12 mouse cellular contexts compared by ENCODE assay signal in the genomic region with DNA sequence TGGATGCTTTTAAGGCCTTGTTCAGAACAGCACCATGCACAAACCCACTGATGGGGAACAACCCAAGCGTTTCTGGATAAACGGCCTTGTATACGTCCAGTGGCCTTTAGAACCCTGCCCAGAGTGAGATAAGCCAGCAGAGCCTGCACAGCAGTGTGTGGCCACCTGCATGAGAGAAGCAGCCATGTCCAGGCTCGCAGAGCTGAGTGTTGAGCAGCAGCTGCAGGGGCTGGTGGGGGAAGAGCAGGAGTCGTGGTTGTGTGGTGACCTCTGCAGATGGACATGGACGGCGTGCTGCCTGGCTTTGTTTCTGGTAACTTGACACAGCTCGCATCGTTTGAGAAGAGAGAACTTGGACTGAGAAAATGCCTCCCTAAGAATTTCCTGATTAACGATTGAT.
DNase-seq lines count a peak whose midpoint lies in the region; ATAC-seq and TF ChIP-seq lines count a peak whose summit lies in the region.
"Had no signal": no experiment of that assay in that cellular context is flagged by ENCODE, and none has a peak within 500 bp of the region (broad histone marks: within the 10 kb centered on the region; RNA-seq: fewer than 3 reads in every experiment).

No protein-coding gene starts in this region.

- DNase-seq in heart, adult 11 months, result peak; percentile 90
- no peak for DNase-seq in heart, postnatal 4 days
- DNase-seq in layer of hippocampus, adult 2 months (ENCODE audit: low spot score in 2 of 2), result no peak
- no peak for DNase-seq in layer of hippocampus, adult 18-20 months (ENCODE audit: low spot score in 2 of 2)
- no peak for DNase-seq in spleen, adult 18-20 months
- no peak for DNase-seq in gastrocnemius, postnatal 25 days
- DNase-seq: right cerebral cortex, postnatal 25 days had no signal

- H3K36me3 ChIP-seq in embryonic facial prominence, embryonic 12.5 days, result no peaks in the 10 kb centered on the region
- H3K36me3 ChIP-seq in megakaryocyte, embryonic 14.5 days (replicated peaks; ENCODE audit: low read length), result peaks cover 18% of the 10 kb centered on the region

- no peak overlapping the region for H3K4me2 ChIP-seq in embryonic facial prominence, embryonic 12.5 days (replicated peaks)
- H3K4me2 ChIP-seq: heart, embryonic 13.5 days; limb, embryonic 15.5 days had no signal

- peaks cover 37% of the 10 kb centered on the region for H3K4me1 ChIP-seq in embryonic facial prominence, embryonic 12.5 days
- peaks cover 81% of the 10 kb centered on the region for H3K4me1 ChIP-seq in megakaryocyte, embryonic 14.5 days

- no peaks in the 10 kb centered on the region for H3K9me3 ChIP-seq in embryonic facial prominence, embryonic 12.5 days
- H3K9me3 ChIP-seq in megakaryocyte, embryonic 14.5 days, result no peaks in the 10 kb centered on the region
- H3K9me3 ChIP-seq: heart, embryonic 13.5 days; limb, embryonic 15.5 days had no signal

- H3K27me3 ChIP-seq in embryonic facial prominence, embryonic 12.5 days, result no peaks in the 10 kb centered on the region
- no peaks in the 10 kb centered on the region for H3K27me3 ChIP-seq in megakaryocyte, embryonic 14.5 days (replicated peaks)
- H3K27me3 ChIP-seq: limb, embryonic 15.5 days had no signal

- no peak overlapping the region for H3K9ac ChIP-seq in embryonic facial prominence, embryonic 12.5 days
- H3K9ac ChIP-seq: heart, embryonic 13.5 days; limb, embryonic 15.5 days had no signal

- 57% methylated on average over 10 of the region's 10 CpGs for WGBS in embryonic facial prominence, embryonic 12.5 days

- H3K27ac ChIP-seq in layer of hippocampus, adult 2 months, result 0 out of 2 replicates have a peak overlapping the region, but pooled peaks have one; percentile 23
- H3K27ac ChIP-seq in embryonic facial prominence, embryonic 12.5 days, result no peak overlapping the region
- H3K27ac ChIP-seq: heart, embryonic 13.5 days; macrophage had no signal

- TF ChIP-seq CTCF in layer of hippocampus, adult 2 months (conservative IDR thresholded peaks at IDR 0.05), result no peak

- 0 out of 2 replicates have a peak, but pooled peaks have one; percentile 23 for ATAC-seq in embryonic facial prominence, embryonic 12.5 days (ENCODE audit: insufficient number of reproducible peaks, insufficient read depth, low FRiP score, low TSS enrichment)

- no peak overlapping the region for H3K4me3 ChIP-seq in layer of hippocampus, adult 2 months
- H3K4me3 ChIP-seq in embryonic facial prominence, embryonic 12.5 days, result no peak overlapping the region
- H3K4me3 ChIP-seq in megakaryocyte, embryonic 14.5 days (replicated peaks), result peak overlapping the region; percentile 19
- H3K4me3 ChIP-seq: heart, embryonic 13.5 days; limb, embryonic 15.5 days had no signal
